Mouse (Mus musculus) heart, adult 8-10 months (tissue): ENCODE results near the gene 9630041A04Rik. TPM values are rescaled to one million over a fixed set of nuclear protein-coding genes. Genes with fewer than 3 reads are reported as not detected.

Experiments used
- DNase-seq: peaks from one replicate; pipeline ENCODE4 v3.0.0; 2022; ENCODE audit warnings: low spot score
- total RNA-seq, 4 experiments: library from RNA; stranded (reverse); gene quantifications; 2 replicates each; pipeline ENCODE4 v1.2.4; 2022

Gene 9630041A04Rik
- total RNA-seq, 4 experiments from 2014 or later, result not detected

GRCm38 (mm10) chr9:101918771-101919170 is 57.1 kb downstream of the 9630041A04Rik start:
- no peak for DNase-seq

- no peak for DNase-seq
Measured at GRCm38 (mm10) chr9:101919324-101919723, 57.7 kb downstream of the 9630041A04Rik start.

GRCm38 (mm10) chr9:101922846-101923245 is 61.2 kb downstream of the 9630041A04Rik start:
- peak; percentile 9 for DNase-seq

- DNase-seq, result no peak
Measured at GRCm38 (mm10) chr9:101924829-101925228, 63.2 kb downstream of the 9630041A04Rik start.

GRCm38 (mm10) chr9:101933946-101934573 is 72.4 kb downstream of the 9630041A04Rik start:
- DNase-seq, result no peak

GRCm38 (mm10) chr9:101934887-101935286 is 73.2 kb downstream of the 9630041A04Rik start:
- DNase-seq, result no peak

GRCm38 (mm10) chr9:101938066-101938465 is 76.4 kb downstream of the 9630041A04Rik start:
- DNase-seq, result no peak

- DNase-seq, result no peak
Measured at GRCm38 (mm10) chr9:101939006-101939405, 77.4 kb downstream of the 9630041A04Rik start.

GRCm38 (mm10) chr9:101940182-101940581 is 78.5 kb downstream of the 9630041A04Rik start:
- no peak for DNase-seq

GRCm38 (mm10) chr9:101942058-101942669 is 80.5 kb downstream of the 9630041A04Rik start:
- no peak for DNase-seq

GRCm38 (mm10) chr9:101945326-101945725 is 83.7 kb downstream of the 9630041A04Rik start:
- DNase-seq, result no peak

- DNase-seq, result no peak
Measured at GRCm38 (mm10) chr9:101945814-101946213, 84.2 kb downstream of the 9630041A04Rik start.

- DNase-seq, result no peak
Measured at GRCm38 (mm10) chr9:101950101-101950500, 88.5 kb downstream of the 9630041A04Rik start.

GRCm38 (mm10) chr9:101954529-101954928 is 92.9 kb downstream of the 9630041A04Rik start:
- DNase-seq, result no peak

- no peak for DNase-seq
Measured at GRCm38 (mm10) chr9:101956228-101956627, 94.6 kb downstream of the 9630041A04Rik start.

GRCm38 (mm10) chr9:101971806-101972205 is 110.2 kb downstream of the 9630041A04Rik start:
- DNase-seq, result peak; percentile 6

- no peak for DNase-seq
Measured at GRCm38 (mm10) chr9:101972314-101972713, 110.7 kb downstream of the 9630041A04Rik start.

- no peak for DNase-seq
Measured at GRCm38 (mm10) chr9:101976884-101977465, 115.3 kb downstream of the 9630041A04Rik start.

- no peak for DNase-seq
Measured at GRCm38 (mm10) chr9:101981161-101981560, 119.5 kb downstream of the 9630041A04Rik start.

- DNase-seq, result no peak
Measured at GRCm38 (mm10) chr9:101982378-101982777, 120.7 kb downstream of the 9630041A04Rik start.

GRCm38 (mm10) chr9:101986910-101987309 is 125.3 kb downstream of the 9630041A04Rik start:
- no peak for DNase-seq

GRCm38 (mm10) chr9:101990032-101990431 is 128.4 kb downstream of the 9630041A04Rik start:
- no peak for DNase-seq

GRCm38 (mm10) chr9:101990836-101991235 is 129.2 kb downstream of the 9630041A04Rik start:
- no peak for DNase-seq
